Mouse (Mus musculus) heart, embryonic 13.5 days (tissue): Measurements from ENCODE around the gene Tdrd7. TPM values are rescaled to one million over a fixed set of nuclear protein-coding genes. Genes with fewer than 3 reads are reported as not detected.

ENCODE experiments used
- ATAC-seq: fragments of 200-750 bp; cut with Nextera tagmentation; 2 replicates; pipeline ENCODE4 v1.8.0; 2017; ENCODE audit warnings: moderate TSS enrichment; ENCODE audit not compliant: insufficient number of reproducible peaks, low FRiP score, low TSS enrichment; ENCODE audit errors: extremely low read depth
- H3K27ac ChIP-seq: fragments of 300-500 bp; sonication (generic); replicated peaks from 2 replicates; pipeline ENCODE4 v1.5.1; 2015; ENCODE audit warnings: moderate library complexity, mild to moderate bottlenecking, inconsistent platforms
- H3K27me3 ChIP-seq: fragments of 300-500 bp; sonication (generic); replicated peaks from 2 replicates; pipeline ENCODE4 v1.6.1; 2015; ENCODE audit warnings: mild to moderate bottlenecking, inconsistent platforms
- H3K36me3 ChIP-seq: fragments of 300-500 bp; sonication (generic); 2 replicates; pipeline ENCODE4 v1.6.1; 2015; ENCODE audit warnings: mild to moderate bottlenecking, inconsistent platforms
- H3K4me1 ChIP-seq: fragments of 300-500 bp; sonication (generic); 2 replicates; pipeline ENCODE4 v1.6.1; 2015; ENCODE audit warnings: inconsistent platforms
- H3K4me2 ChIP-seq: fragments of 300-500 bp; sonication (generic); 2 replicates; pipeline ENCODE4 v1.6.1; 2015; ENCODE audit warnings: inconsistent platforms, mild to moderate bottlenecking, moderate library complexity
- H3K4me3 ChIP-seq: fragments of 300-500 bp; sonication (generic); 2 replicates; pipeline ENCODE4 v1.5.1; 2015; ENCODE audit warnings: moderate library complexity, mild to moderate bottlenecking, inconsistent platforms
- H3K9ac ChIP-seq: fragments of 300-500 bp; sonication (generic); 2 replicates; pipeline ENCODE4 v1.6.1; 2015; ENCODE audit warnings: inconsistent platforms, mild to moderate bottlenecking, moderate library complexity
- H3K9me3 ChIP-seq: fragments of 300-500 bp; sonication (generic); 2 replicates; pipeline ENCODE4 v1.6.1; 2016; ENCODE audit warnings: inconsistent platforms
- WGBS: fragments of 180-500 bp; shearing (Covaris S2); methylation state at CpG from one replicate; pipeline ENCODE4 v1.1.7; 2015; ENCODE audit warnings: mixed read lengths; 5-methylcytosine and 5-hydroxymethylcytosine counted together
- polyA plus RNA-seq: library from polyadenylated mRNA; unstranded; fragments of >200 nt; fragmentation: Nextera tagmentation; extraction: Ambion mirVana; gene quantifications from 2 replicates; pipeline ENCODE4 v1.2.1, GENCODE M21; 2015

Tdrd7 gene
- polyA plus RNA-seq, 1 experiment from 2014 or later: 13.0 TPM

DNA sequence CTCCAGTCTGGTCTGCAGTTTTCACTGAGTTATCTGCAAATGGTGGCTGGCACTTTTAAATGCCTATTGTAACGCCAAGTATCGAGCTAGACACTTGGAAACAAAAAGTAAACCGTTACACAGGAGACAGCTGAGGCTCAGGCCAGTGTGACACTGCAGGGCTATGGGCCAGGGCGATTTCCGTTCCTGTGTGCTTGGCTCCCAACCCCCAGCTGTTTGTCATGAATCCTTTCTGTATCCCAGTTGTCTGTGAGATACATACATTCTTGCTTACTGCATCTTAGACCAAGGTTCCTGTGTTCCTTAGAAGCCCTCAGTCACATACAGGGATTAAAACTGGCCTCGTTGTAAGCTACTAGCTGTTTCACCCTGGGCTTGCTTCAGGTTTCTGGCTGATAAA lies 63.1 kb downstream of the Tdrd7 start:
- ATAC-seq: no peak
- H3K4me1 ChIP-seq: peaks cover 30% of the 10 kb centered on the region
- no peaks in the 10 kb centered on the region for H3K27me3 ChIP-seq
- WGBS: 58% methylated on average over 6 of the region's 6 CpGs
- H3K27ac ChIP-seq: peak overlapping the region; percentile 39; the same call in 1 of the 2 replicates
- H3K9ac ChIP-seq: no peak overlapping the region
- no peak overlapping the region for H3K4me3 ChIP-seq
- no peaks in the 10 kb centered on the region; the same call in 1 of the 2 replicates for H3K36me3 ChIP-seq
- H3K9me3 ChIP-seq: no peaks in the 10 kb centered on the region
- H3K4me2 ChIP-seq: no peak overlapping the region

DNA sequence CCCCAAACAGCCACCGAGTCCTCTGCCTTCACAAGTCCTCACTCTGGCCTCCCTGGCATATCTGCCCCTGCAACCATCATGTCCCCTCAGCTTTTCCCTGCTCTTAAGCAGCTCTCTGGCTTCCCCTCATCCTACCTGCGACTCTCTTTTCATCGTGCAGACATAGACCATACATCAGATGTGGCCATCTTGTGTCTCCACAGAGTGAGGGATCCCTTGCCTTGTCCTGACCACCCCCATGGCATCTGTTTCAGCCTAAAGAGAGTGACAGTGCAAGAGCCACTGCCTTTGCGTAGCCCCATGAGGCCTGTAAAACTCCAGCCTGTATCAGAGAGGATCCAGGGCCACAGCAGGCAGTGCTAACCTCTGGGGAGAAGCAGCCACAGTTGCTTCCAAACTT lies 63.6 kb downstream of the Tdrd7 start:
- no peak for ATAC-seq
- WGBS: 86% methylated on average over 4 of the region's 4 CpGs
- Histone ChIP-seq H3K4me3 (no peak overlapping the region), H3K4me2 (no peak overlapping the region), H3K9me3 (no peaks in the 10 kb centered on the region), H3K27ac (peak overlapping the region; percentile 39; the same call in 1 of the 2 replicates), H3K27me3 (no peaks in the 10 kb centered on the region), H3K9ac (no peak overlapping the region), H3K36me3 (no peaks in the 10 kb centered on the region; the same call in 1 of the 2 replicates), H3K4me1 (peaks cover 33% of the 10 kb centered on the region)

DNA sequence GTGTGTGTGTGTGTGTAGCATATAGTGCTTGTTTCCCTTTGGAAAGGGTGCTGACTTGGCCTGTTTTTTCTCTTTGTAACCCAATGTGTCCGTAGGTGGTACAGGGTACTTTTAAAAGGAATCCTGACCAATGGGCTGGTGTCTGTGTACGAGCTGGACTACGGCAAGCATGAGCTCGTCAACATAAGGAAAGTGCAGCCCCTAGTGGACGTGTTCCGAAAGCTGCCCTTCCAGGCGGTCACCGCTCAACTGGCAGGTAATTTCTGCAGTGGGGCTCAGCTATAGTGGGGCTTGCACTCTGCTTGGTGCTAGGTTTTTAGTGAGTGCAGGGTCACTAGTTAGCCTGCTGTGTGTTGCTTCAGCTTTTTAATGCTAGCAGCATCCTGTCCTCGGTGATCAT lies 64.4 kb downstream of the Tdrd7 start:
- WGBS: 30% methylated on average over 9 of the region's 9 CpGs
- Histone ChIP-seq H3K4me3 (no peak overlapping the region), H3K27ac (no peak overlapping the region), H3K9ac (no peak overlapping the region), H3K4me1 (peaks cover 39% of the 10 kb centered on the region), H3K4me2 (no peak overlapping the region), H3K9me3 (no peaks in the 10 kb centered on the region), H3K36me3 (no peaks in the 10 kb centered on the region; the same call in 1 of the 2 replicates), H3K27me3 (no peaks in the 10 kb centered on the region)
- ATAC-seq: no peak

DNA sequence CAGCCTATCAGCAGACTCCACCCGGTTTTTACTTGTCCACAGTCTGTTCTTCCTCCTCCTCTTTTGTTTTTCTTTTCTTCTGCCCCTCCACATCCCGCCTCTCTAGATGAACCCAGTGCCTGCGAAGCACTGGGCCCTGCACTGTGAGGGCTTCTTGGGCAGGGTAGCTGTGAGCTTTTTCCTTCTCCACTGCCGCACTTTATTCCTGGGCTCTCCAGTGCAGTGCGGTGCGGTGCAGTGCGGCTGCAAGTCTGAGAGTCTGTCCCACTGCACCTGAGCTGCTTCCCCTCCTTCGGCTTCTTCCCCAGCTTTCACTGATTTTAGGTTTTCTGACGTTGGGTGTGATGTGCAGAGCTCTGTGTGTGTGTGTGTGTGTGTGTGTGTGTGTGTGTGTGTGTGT lies 67.3 kb downstream of the Tdrd7 start:
- Histone ChIP-seq H3K9me3 (no peaks in the 10 kb centered on the region), H3K36me3 (no peaks in the 10 kb centered on the region; the same call in 1 of the 2 replicates), H3K27ac (peak overlapping the region; percentile 92), H3K4me3 (peak overlapping the region; percentile 18; the same call in 1 of the 2 replicates), H3K4me1 (peaks cover 44% of the 10 kb centered on the region), H3K27me3 (peaks cover 6% of the 10 kb centered on the region; the same call in 1 of the 2 replicates), H3K4me2 (peak overlapping the region; percentile 62), H3K9ac (peak overlapping the region; percentile 74)
- ATAC-seq: no peak
- WGBS: 26% methylated on average over 9 of the region's 9 CpGs

DNA sequence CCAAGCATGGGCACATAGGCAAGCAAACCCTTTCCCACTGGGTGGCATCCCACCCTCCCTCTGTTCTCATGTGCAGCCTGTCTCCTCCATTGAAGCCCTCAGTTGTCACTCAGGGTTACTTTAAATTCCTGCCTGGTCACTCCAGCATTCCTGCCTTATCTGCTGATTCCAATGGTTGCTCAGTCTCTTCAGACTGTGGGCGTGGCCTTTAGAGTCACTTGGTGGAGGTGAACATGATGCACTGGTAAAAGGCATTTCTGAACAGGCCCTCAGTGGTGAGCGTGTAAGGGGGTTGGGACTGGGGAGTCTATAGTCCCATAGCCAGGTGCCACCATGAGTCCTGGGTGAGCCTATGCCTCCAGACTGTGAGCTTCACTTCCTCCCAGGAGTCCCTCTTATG lies 68.1 kb downstream of the Tdrd7 start:
- H3K9ac ChIP-seq: peak overlapping the region; percentile 74; the same call in 1 of the 2 replicates
- H3K4me1 ChIP-seq: peaks cover 44% of the 10 kb centered on the region
- peak overlapping the region; percentile 92 for H3K27ac ChIP-seq
- 19% methylated on average over 2 of the region's 2 CpGs for WGBS
- no peaks in the 10 kb centered on the region; the same call in 1 of the 2 replicates for H3K36me3 ChIP-seq
- peak; percentile 71; the same call in 1 of the 2 replicates for ATAC-seq
- peak overlapping the region; percentile 18; the same call in 1 of the 2 replicates for H3K4me3 ChIP-seq
- H3K27me3 ChIP-seq: peaks cover 13% of the 10 kb centered on the region; the same call in 1 of the 2 replicates
- H3K9me3 ChIP-seq: no peaks in the 10 kb centered on the region
- H3K4me2 ChIP-seq: peak overlapping the region; percentile 62

DNA sequence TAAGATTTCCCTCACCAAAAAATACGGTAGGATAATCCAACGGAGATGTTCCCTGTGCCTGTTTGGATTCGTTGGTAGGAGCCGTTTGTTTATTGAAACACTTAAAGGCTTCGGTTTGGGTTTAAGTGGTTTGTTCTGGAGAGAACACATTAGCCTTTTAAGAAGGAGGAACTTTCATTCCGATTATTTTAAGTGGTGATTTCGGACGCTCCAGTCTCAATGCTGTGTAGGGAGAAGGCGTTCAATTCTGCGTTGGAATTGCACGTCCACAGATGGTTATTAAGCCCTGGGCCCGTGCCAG lies 73.4 kb downstream of the Tdrd7 start:
- H3K36me3 ChIP-seq: no peaks in the 10 kb centered on the region; the same call in 1 of the 2 replicates
- 8% methylated on average over 12 of the region's 12 CpGs for WGBS
- peak overlapping the region; percentile 91 for H3K9ac ChIP-seq
- peaks cover 31% of the 10 kb centered on the region for H3K27me3 ChIP-seq
- peaks cover 59% of the 10 kb centered on the region for H3K4me1 ChIP-seq
- H3K9me3 ChIP-seq: no peaks in the 10 kb centered on the region
- peak overlapping the region; percentile 100 for H3K27ac ChIP-seq
- peak overlapping the region; percentile 90 for H3K4me3 ChIP-seq
- H3K4me2 ChIP-seq: peak overlapping the region; percentile 84
- ATAC-seq: no peak

DNA sequence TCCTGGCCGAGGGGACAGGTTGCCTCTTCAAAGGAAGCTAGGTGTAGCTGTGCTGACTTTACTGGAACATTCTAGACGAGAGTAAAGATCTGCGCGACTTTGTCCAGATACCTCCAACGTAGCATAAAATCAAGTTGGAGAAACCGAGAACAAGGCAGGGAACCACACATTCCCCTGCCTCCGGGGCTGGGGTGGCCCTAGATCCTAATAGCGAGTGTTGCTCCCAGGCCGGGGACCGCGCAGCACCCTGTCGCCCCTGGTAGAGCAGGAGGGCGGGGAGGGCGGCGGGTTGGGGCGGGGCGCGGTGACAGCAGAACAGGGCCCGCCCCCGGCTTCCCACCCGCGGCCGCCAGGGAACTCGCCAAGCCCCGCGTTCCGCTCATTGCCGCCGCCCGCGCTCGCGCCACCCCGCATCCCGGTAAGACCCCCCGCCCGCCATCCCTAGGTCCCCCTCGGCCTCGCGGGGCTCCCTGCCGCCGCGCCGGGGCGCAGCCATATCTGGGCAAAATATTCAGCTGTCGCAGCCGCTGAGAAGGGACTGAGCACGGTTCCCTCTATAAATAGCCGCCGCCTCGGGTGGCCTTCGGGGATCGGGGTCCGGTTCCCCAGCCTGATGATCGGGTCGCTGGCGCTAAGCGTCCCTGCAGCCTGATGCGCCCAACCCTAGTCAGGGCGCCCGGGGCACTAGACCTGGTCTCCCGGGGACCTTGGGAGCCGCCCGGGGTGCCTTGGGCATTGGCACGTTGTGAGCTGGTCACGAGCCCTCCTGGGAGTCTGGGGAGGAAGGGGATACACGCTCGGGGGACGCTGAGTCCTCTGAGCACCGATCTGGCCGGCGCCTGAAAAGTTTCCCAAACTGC lies 74.0 kb downstream of the Tdrd7 start, which contains the start of gene Tmod1:
Gene Tmod1 (plus strand): TSS at position 44 of the 860 bp plus-strand sequence.
- Histone ChIP-seq H3K27ac (peak within 1 kb of the TSS; percentile 100), H3K4me2 (peak within 1 kb of the TSS; percentile 84), H3K9me3 (no peaks in the 10 kb centered on the region), H3K36me3 (no peaks in the 10 kb centered on the region; the same call in 1 of the 2 replicates), H3K27me3 (peaks cover 31% of the 10 kb centered on the region), H3K4me3 (peak within 1 kb of the TSS; percentile 90), H3K9ac (peak within 1 kb of the TSS; percentile 91), H3K4me1 (peaks cover 59% of the 10 kb centered on the region)
- peak; percentile 66 for ATAC-seq
- under 1% methylated on average over 70 of the region's 72 CpGs for WGBS

DNA sequence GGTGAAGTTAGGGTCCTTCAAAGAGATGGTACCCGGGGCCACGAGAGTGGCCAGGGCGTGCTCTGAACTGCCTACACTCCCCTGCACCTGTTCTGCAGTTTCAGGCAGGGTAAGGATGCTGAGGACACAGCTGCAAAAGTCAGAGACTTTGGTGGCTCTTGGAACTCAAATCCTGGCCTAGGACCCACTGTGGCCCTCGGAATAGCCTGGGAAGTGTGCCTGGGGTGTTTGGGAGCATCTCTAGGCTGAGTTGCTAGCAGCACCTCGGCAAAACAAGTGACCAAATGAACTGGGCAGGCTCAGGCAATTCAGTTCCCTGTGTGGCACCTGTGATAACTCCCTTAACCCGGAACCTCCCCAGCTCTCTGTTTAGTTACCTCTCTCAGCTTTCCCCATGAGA lies 74.8 kb downstream of the Tdrd7 start:
- H3K9me3 ChIP-seq: no peaks in the 10 kb centered on the region
- 2% methylated on average over 6 of the region's 6 CpGs for WGBS
- H3K27me3 ChIP-seq: peaks cover 31% of the 10 kb centered on the region
- peak overlapping the region; percentile 90 for H3K4me3 ChIP-seq
- peak overlapping the region; percentile 91 for H3K9ac ChIP-seq
- ATAC-seq: no peak
- H3K36me3 ChIP-seq: peaks cover 2% of the 10 kb centered on the region; the same call in 1 of the 2 replicates
- H3K4me1 ChIP-seq: peaks cover 64% of the 10 kb centered on the region
- peak overlapping the region; percentile 84 for H3K4me2 ChIP-seq
- peak overlapping the region; percentile 100 for H3K27ac ChIP-seq

DNA sequence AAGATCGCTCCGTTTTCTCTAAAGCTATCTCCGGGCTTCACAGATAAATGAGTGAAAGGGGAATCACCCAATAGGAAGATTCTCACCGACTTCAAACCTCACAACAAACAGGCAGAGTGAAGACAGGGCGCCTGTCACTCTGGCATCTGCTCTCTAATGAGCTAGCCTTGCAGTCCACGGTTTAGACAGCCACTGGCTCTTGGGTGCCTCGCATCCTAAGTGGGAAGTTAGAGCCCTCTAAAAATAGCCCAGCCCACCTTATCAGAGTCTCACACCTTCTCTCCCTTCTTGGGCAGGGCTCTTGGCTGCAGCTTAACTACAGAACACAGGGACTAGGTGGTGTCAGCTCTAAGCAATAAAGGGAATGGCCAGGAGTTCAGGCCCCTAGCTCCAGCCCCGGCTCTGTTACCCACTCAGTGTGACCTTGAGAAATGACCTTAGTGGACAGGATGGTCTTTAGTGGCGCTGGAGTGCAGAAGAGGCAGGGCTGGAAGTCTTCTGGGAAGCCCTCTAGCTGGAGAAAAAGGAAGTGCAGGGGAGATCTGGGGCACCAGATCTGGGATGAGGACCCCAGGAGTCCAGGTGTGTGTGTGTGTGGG lies 75.6 kb downstream of the Tdrd7 start:
- H3K27ac ChIP-seq: peak overlapping the region; percentile 100
- peak overlapping the region; percentile 91 for H3K9ac ChIP-seq
- H3K9me3 ChIP-seq: no peaks in the 10 kb centered on the region
- H3K4me3 ChIP-seq: peak overlapping the region; percentile 90
- peak overlapping the region; percentile 84 for H3K4me2 ChIP-seq
- H3K27me3 ChIP-seq: peaks cover 31% of the 10 kb centered on the region
- WGBS: 3% methylated on average over 9 of the region's 9 CpGs
- H3K36me3 ChIP-seq: peaks cover 10% of the 10 kb centered on the region; the same call in 1 of the 2 replicates
- ATAC-seq: peak; percentile 56
- peaks cover 68% of the 10 kb centered on the region for H3K4me1 ChIP-seq

DNA sequence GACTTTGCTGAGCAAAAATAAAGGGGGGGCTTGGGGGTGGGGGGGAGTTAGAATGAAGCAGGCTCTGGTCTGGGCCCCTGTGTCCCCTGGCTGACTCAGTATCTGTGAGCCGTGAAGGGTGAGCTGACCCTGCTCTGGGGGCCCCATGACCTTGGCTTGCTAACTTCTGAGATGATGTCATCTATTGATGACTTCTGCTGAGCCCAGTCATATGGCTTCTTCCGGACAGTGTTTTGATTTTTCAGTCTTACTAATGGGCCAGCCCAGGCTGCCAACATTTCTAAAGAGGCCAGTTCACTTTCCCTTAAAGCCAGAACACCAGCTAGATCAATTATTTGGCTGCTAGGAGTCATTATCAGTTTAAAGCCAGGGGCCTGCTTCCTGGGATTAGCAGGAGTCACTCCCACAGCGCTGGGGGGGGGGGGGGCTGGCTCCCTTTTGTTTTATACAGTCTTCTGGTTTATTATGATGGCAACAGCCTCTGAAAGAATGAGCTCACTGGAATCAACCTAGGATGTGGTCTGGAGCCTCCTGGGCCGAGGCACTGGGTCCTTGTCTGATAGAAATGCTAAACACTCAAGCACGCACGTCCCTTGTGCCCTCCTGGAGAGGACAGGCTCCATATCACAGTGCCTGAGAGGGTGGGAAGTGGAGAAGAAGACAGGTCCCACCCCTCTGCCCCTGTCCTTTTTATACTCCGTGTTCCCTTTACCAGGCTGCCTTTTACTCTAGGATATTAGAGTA lies 76.8 kb downstream of the Tdrd7 start:
- Histone ChIP-seq H3K4me2 (peak overlapping the region; percentile 84), H3K36me3 (peaks cover 19% of the 10 kb centered on the region; the same call in 1 of the 2 replicates), H3K4me1 (peaks cover 78% of the 10 kb centered on the region), H3K27ac (peak overlapping the region; percentile 100), H3K4me3 (peak overlapping the region; percentile 90), H3K9ac (peak overlapping the region; percentile 91), H3K27me3 (peaks cover 31% of the 10 kb centered on the region), H3K9me3 (no peaks in the 10 kb centered on the region)
- 4% methylated on average over 7 of the region's 7 CpGs for WGBS
- peak; percentile 26; the same call in 1 of the 2 replicates for ATAC-seq

DNA sequence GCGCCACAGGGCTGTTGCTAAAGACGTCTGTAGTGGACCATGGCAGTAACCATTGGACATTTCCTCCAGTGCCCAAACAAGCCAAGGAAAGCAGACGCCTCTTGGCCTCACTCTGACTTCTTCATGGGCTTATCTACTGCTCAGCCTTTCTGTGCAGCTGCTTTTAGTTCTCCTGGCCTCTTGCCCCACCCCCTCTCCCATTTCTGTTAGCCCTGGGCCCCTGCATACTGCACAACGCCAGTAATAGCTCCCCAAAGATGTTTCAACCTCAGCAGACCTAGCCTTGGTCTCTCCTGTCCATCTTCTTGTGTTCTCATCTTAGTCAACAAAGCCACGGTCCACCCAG lies 77.3 kb downstream of the Tdrd7 start:
- no peaks in the 10 kb centered on the region for H3K9me3 ChIP-seq
- peak overlapping the region; percentile 100 for H3K27ac ChIP-seq
- peaks cover 84% of the 10 kb centered on the region for H3K4me1 ChIP-seq
- ATAC-seq: no peak
- H3K9ac ChIP-seq: peak overlapping the region; percentile 91
- H3K4me3 ChIP-seq: peak overlapping the region; percentile 90
- H3K36me3 ChIP-seq: peaks cover 21% of the 10 kb centered on the region; the same call in 1 of the 2 replicates
- WGBS: 24% methylated on average over 5 of the region's 5 CpGs
- H3K4me2 ChIP-seq: peak overlapping the region; percentile 84
- peaks cover 25% of the 10 kb centered on the region for H3K27me3 ChIP-seq
